Mouse (Mus musculus) liver, embryonic 13.5 days (tissue): Measurements from ENCODE around the gene Inhbe. TPM values are rescaled to one million over a fixed set of nuclear protein-coding genes. Genes with fewer than 3 reads are reported as not detected.
A peak's percentile ranks its signal among the peaks of the same experiment; 100 is the strongest.

Experiments
- ATAC-seq: fragments of 200-750 bp; cut with Nextera tagmentation; 2 replicates; pipeline ENCODE4 v1.8.0; 2017; ENCODE audit warnings: low read depth, mild to moderate bottlenecking, moderate number of reproducible peaks, moderate library complexity
- DNase-seq: peaks from one replicate; pipeline ENCODE4 v3.0.0; 2022
- H3K27ac ChIP-seq: fragments of 300-500 bp; sonication (generic); 2 replicates; pipeline ENCODE4 v1.5.1; 2015; ENCODE audit warnings: moderate library complexity, mild to moderate bottlenecking, inconsistent platforms
- H3K27me3 ChIP-seq: fragments of 300-500 bp; sonication (generic); 2 replicates; pipeline ENCODE4 v1.6.1; 2015; ENCODE audit warnings: mild to moderate bottlenecking, inconsistent platforms
- H3K36me3 ChIP-seq: fragments of 300-500 bp; sonication (generic); 2 replicates; pipeline ENCODE4 v1.6.1; 2015; ENCODE audit warnings: mild to moderate bottlenecking, inconsistent platforms
- H3K4me1 ChIP-seq: fragments of 300-500 bp; sonication (generic); replicated peaks from 2 replicates; pipeline ENCODE4 v1.6.1; 2015; ENCODE audit warnings: inconsistent platforms
- H3K4me2 ChIP-seq: fragments of 300-500 bp; sonication (generic); 2 replicates; pipeline ENCODE4 v1.6.1; 2015; ENCODE audit warnings: inconsistent platforms, mild to moderate bottlenecking, moderate library complexity
- H3K4me3 ChIP-seq: fragments of 300-500 bp; sonication (generic); replicated peaks from 2 replicates; pipeline ENCODE4 v1.5.1; 2015; ENCODE audit warnings: mild to moderate bottlenecking, inconsistent platforms
- H3K9ac ChIP-seq: fragments of 300-500 bp; sonication (generic); 2 replicates; pipeline ENCODE4 v1.6.1; 2015; ENCODE audit warnings: mild to moderate bottlenecking, inconsistent platforms
- H3K9me3 ChIP-seq: fragments of 300-500 bp; sonication (generic); replicated peaks from 2 replicates; pipeline ENCODE4 v1.6.1; 2016; ENCODE audit warnings: inconsistent platforms
- WGBS: fragments of 180-500 bp; shearing (Covaris S2); methylation state at CpG from one replicate; pipeline ENCODE4 v1.1.7; 2015; ENCODE audit not compliant: insufficient replicate concordance; 5-methylcytosine and 5-hydroxymethylcytosine counted together
- polyA plus RNA-seq: library from polyadenylated mRNA; unstranded; fragments of >200 nt; fragmentation: Nextera tagmentation; extraction: Ambion mirVana; gene quantifications from 2 replicates; pipeline ENCODE4 v1.2.1, GENCODE M21; 2015

The Inhbe gene
- polyA plus RNA-seq, 1 experiment from 2014 or later, result 0.38 TPM

DNA sequence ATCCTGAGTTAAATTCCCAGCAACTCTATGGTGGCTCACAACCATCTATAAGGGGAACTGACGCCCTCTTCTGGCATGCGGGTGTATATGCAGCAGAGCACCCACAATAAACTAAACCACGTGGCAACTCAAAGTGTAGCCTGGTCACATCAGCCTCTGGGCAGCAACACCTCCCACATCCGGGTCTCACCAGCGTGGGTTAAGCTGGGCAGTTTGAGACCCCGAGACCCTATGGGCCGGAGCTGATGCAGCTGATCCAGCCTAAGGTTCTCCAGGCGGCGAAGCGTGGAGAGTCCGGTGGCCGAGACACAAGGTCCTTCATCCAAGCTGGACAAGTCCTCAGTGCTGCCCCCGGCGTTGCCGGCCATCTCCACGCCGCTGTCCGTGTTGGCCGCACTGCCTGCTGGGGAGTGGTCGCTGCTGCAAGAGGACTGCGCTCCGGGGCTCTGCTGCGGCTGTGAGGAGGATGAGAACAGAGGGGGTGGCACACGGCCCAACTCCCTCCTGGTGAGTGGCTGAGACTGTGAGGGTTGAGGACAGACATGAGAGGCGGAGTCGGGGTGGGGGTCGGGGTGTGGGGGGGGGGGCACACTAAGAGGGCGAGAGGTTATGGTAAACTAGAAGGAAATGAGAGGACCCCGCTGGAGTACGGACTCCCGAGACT is 21.9 kb downstream of the Inhbe start:
- Histone ChIP-seq H3K36me3 (0 out of 2 replicates have a peak, but pooled peaks cover 15% of the 10 kb centered on the region), H3K4me1 (peaks cover 22% of the 10 kb centered on the region), H3K4me2 (peak overlapping the region; percentile 53), H3K9me3 (no peaks in the 10 kb centered on the region), H3K9ac (peak overlapping the region; percentile 27; the same call in 1 of the 2 replicates), H3K4me3 (peak overlapping the region; percentile 32), H3K27me3 (peaks cover 24% of the 10 kb centered on the region), H3K27ac (no peak overlapping the region)
- 33% methylated on average over 31 of the region's 31 CpGs for WGBS
- no peak for ATAC-seq
- DNase-seq, result no peak

DNA sequence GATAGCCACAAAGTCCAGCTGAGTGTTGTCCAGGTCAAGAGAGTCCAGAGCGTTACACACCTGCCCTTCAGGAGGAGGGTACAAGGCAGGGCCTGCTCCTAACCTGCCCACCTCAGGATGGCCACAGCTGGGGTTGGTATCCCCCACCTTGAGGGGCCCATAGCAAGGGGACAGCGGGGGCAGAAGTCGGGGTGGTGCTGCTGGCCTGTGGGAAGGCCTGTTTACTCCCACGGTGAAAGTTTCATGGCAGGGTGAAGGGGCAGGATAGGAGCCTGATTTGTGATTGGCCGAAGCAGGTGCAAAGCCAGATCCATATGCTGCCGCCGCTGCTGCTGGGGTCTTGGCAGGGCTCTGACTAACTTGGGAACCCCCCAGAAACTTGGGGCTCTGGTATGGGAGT is 24.0 kb downstream of the Inhbe start:
- Histone ChIP-seq H3K9me3 (no peaks in the 10 kb centered on the region), H3K4me2 (no peak overlapping the region), H3K27ac (no peak overlapping the region), H3K9ac (no peak overlapping the region), H3K27me3 (peaks cover 32% of the 10 kb centered on the region), H3K4me1 (peaks cover 43% of the 10 kb centered on the region), H3K36me3 (0 out of 2 replicates have a peak, but pooled peaks cover 15% of the 10 kb centered on the region), H3K4me3 (no peak overlapping the region)
- ATAC-seq, result no peak
- no peak for DNase-seq
- 61% methylated on average over 7 of the region's 7 CpGs for WGBS

DNA sequence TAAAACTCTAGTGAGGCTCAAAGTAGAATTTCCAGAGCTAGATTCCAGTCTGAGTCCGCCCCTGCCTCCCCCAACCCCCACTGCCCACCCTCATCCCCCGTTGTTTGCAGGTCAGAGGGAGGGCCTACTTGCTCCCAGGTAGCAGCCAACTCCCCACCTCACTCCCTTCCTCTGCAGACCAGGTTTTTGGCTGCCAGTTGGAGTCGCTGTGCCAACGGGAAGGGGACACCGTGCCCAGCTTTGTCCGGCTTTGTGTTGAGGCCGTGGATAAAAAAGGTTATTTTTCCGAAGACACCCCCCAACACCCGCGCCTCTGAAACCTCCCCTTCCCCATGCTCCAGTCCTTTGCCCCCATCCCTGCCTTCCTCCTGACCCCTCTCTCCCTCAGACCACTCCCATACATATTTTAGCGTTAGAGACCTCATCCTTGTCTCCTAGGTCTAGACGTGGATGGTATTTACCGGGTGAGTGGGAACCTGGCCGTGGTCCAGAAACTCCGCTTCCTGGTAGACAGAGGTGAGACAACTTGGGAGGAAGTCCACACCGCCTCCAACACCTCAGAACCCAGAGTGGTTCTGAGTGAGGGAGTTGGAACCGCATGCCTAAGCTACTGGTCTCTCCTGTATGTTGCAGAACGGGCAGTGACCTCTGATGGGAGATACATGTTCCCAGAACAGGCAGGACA is 26.6 kb downstream of the Inhbe start:
- no peak overlapping the region for H3K9ac ChIP-seq
- DNase-seq, result no peak
- peaks cover 37% of the 10 kb centered on the region for H3K27me3 ChIP-seq
- H3K27ac ChIP-seq, result no peak overlapping the region
- no peaks in the 10 kb centered on the region for H3K9me3 ChIP-seq
- ATAC-seq, result no peak
- 0 out of 2 replicates have a peak, but pooled peaks cover 15% of the 10 kb centered on the region for H3K36me3 ChIP-seq
- peaks cover 68% of the 10 kb centered on the region for H3K4me1 ChIP-seq
- H3K4me3 ChIP-seq, result peak overlapping the region; percentile 68; the same call in 1 of the 2 replicates
- H3K4me2 ChIP-seq, result peak overlapping the region; percentile 93
- 77% methylated on average over 18 of the region's 18 CpGs for WGBS

DNA sequence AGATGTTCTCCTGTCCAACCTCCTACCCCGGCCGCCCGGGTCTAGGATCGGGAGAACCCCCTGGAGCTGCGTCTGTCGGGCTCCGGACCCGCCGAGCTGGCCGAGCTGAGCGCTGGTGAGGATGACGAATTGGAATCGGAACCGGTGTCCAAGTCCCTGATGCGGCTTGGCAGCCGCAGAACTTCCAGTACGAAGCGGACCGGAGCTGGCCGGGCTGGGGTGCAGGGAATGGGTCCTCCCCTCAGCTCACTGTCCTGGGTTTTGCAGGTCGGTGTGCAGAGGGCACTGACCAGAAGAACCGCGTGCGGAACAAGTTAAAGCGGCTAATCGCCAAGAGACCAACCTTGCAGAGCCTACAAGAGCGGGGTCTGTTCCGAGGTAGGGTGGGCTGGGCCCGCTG is 27.4 kb downstream of the Inhbe start:
- H3K27me3 ChIP-seq, result peaks cover 32% of the 10 kb centered on the region
- 20% methylated on average over 29 of the region's 29 CpGs for WGBS
- H3K27ac ChIP-seq, result no peak overlapping the region
- H3K36me3 ChIP-seq, result 0 out of 2 replicates have a peak, but pooled peaks cover 15% of the 10 kb centered on the region
- peak overlapping the region; percentile 93 for H3K4me2 ChIP-seq
- H3K9ac ChIP-seq, result peak overlapping the region; percentile 76
- ATAC-seq (no peak), DNase-seq (no peak)
- peaks cover 69% of the 10 kb centered on the region for H3K4me1 ChIP-seq
- H3K9me3 ChIP-seq, result no peaks in the 10 kb centered on the region
- peak overlapping the region; percentile 68 for H3K4me3 ChIP-seq

DNA sequence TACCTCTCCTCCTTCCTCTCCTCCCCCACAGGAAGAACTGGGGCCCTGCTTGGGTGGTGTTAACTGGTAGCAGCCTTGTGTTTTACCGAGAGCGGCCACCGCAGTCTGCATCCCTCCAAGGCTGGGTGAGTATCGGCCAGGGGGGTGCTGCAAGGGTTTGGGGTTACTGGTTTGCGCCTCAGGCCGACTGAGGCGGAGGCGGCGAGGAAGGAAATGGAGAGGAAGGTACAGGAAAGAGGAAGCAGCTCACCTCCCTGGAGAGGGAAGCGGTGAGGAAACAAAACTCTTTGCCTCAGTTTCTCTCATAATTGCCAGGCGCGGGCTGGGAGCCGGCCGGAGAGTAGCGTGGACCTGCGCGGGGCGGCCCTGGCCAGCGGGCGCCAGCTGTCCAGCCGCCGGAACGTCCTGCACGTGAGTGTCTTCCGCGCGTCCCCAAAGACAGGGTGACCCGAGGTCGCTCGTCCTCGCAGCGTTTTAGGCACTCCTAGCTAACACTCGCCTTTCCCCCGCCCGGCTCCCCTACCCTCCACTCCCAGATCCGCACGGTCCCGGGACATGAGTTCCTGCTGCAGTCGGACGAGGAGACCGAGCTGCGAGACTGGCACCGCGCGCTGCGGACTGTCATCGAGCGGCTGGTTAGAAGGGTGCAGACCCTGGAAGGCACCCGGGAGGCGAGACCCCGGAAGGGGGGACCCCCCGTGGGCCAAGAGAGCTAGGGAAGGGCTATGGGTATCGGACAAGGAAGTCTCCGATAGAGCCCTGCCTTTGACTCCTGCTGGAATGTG is 28.0 kb downstream of the Inhbe start:
- ATAC-seq (peak; percentile 66), DNase-seq (no peak)
- H3K4me2 ChIP-seq, result peak overlapping the region; percentile 93
- H3K27me3 ChIP-seq, result peaks cover 32% of the 10 kb centered on the region
- H3K27ac ChIP-seq, result peak overlapping the region; percentile 41
- WGBS, result 2% methylated on average over 54 of the region's 54 CpGs
- H3K4me1 ChIP-seq, result peaks cover 73% of the 10 kb centered on the region
- no peaks in the 10 kb centered on the region for H3K9me3 ChIP-seq
- peak overlapping the region; percentile 76 for H3K9ac ChIP-seq
- peak overlapping the region; percentile 68 for H3K4me3 ChIP-seq
- H3K36me3 ChIP-seq, result 0 out of 2 replicates have a peak, but pooled peaks cover 15% of the 10 kb centered on the region

DNA sequence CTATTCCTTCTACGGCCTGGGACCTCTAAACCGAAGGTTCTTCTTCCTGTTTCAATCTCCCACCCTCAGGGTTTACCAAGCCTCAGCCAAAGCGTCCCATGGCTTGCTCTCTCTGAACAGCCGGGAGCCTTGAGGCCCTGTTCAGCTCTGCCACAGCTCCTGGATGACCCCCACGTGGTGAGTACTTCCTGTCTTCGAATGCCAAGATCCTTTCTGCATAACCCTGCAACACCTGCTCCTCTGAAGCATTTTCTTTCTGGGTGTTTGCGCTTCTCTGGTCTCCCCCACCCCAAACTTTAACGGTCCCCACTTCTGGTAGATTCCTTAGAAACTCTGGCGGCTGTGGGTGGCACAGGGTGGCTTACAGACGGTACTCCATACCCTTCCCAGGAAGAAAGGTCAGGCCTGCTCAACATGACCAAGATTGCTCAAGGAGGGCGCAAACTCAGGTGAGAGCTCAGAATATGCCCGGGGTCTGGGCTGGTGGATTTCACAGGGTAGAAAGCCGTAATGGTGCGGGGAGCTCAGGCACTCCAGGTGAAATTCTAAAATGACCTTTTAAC is 28.7 kb downstream of the Inhbe start:
- Histone ChIP-seq H3K4me3 (peak overlapping the region; percentile 68), H3K27me3 (peaks cover 32% of the 10 kb centered on the region), H3K27ac (0 out of 2 replicates have a peak overlapping the region, but pooled peaks have one; percentile 41), H3K4me1 (peaks cover 68% of the 10 kb centered on the region), H3K4me2 (peak overlapping the region; percentile 93), H3K36me3 (0 out of 2 replicates have a peak, but pooled peaks cover 15% of the 10 kb centered on the region), H3K9ac (peak overlapping the region; percentile 76), H3K9me3 (no peaks in the 10 kb centered on the region)
- ATAC-seq (peak; percentile 14), DNase-seq (no peak)
- WGBS, result 15% methylated on average over 14 of the region's 14 CpGs

DNA sequence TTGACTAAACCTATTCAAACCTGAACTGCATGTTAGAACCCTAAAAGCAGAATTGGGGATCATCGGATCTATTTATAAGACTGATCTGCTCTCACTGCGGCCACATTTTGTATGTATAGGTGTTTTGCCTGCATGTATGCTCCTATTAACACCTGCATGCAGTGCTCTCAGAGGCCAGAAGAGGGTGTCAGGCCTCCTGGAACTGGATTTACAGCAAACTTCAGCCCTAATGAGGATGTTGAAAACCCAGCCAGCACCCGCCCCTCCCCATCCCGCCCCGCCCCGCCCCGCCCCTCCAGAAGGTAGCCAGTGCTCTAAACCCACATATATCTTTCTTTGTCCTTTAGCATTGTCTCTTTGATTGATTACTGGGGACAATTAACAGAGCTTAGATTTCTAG is 29.7 kb downstream of the Inhbe start:
- DNase-seq (peak; percentile 64), ATAC-seq (peak; percentile 58)
- Histone ChIP-seq H3K4me2 (peak overlapping the region; percentile 93), H3K27ac (no peak overlapping the region), H3K27me3 (peaks cover 32% of the 10 kb centered on the region), H3K9ac (no peak overlapping the region), H3K36me3 (0 out of 2 replicates have a peak, but pooled peaks cover 7% of the 10 kb centered on the region), H3K4me3 (peak overlapping the region; percentile 36; the same call in 1 of the 2 replicates), H3K4me1 (peaks cover 61% of the 10 kb centered on the region), H3K9me3 (no peaks in the 10 kb centered on the region)
- WGBS, result 6% methylated on average over 7 of the region's 7 CpGs

DNA sequence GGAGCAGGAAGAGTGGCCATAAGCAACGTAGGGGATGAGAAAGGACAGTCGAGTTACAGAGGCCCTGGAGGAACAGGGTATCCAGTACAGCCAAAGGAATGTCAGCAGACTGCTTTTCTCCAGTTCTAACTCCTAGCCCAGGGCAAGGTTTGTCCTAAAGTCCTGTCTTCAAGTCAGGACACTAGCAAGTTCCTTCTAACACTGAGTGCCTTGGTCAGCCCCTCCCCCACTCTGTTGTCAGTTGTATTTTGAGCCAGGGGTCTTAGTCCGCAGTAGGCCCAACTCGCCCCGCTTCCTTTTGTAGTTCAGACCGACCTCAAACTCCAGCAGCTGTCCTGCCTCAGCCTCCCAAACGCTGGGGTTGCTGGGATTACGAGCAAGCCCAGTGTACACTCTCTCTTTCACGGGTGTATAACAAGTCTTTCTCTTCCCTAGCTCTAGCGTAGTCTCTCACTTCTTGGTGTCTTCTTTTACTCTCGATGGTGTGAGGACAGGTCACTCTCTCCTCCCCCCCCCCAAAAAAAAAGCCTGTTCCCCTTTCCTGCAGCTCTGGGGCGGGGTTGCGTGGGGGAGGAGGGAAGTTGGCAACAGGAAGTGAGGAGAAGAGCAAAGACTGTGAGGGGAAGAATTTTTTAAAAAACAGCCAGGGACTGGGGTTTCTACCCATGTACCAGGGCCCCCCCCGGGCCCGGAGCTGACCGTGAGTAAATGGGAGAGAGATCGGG is 30.9 kb downstream of the Inhbe start:
- Histone ChIP-seq H3K36me3 (no peaks in the 10 kb centered on the region), H3K9ac (peak overlapping the region; percentile 39), H3K4me3 (peak overlapping the region; percentile 36), H3K27ac (peak overlapping the region; percentile 69), H3K4me1 (peaks cover 62% of the 10 kb centered on the region), H3K4me2 (peak overlapping the region; percentile 44), H3K27me3 (peaks cover 32% of the 10 kb centered on the region), H3K9me3 (no peaks in the 10 kb centered on the region)
- 24% methylated on average over 17 of the region's 17 CpGs for WGBS
- ATAC-seq, result no peak
- no peak for DNase-seq

DNA sequence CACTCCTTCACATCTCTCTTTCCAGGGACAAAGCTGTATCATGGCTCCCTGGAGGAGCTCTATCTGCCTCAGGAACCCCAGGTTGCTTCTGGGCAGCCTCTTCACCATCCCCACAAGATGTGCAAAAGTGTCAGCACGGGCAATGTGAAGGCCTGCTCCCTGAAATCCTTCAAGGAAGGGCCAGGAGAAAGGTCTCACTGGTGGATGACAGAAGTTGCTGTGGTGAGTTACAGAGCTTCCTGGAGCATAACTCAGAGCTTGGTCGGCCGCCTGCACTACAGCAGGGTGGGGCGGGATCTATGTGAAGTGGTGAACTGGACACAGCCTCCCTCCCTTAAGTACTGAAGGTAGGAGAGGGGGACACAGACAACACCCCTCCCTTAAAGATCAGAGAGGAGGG is 31.5 kb downstream of the Inhbe start:
- Histone ChIP-seq H3K36me3 (no peaks in the 10 kb centered on the region), H3K9ac (no peak overlapping the region; the same call in 1 of the 2 replicates), H3K4me3 (0 out of 2 replicates have a peak overlapping the region, but pooled peaks have one; percentile 36), H3K9me3 (no peaks in the 10 kb centered on the region), H3K4me2 (no peak overlapping the region), H3K27ac (peak overlapping the region; percentile 69), H3K4me1 (peaks cover 65% of the 10 kb centered on the region), H3K27me3 (peaks cover 30% of the 10 kb centered on the region)
- 48% methylated on average over 4 of the region's 4 CpGs for WGBS
- DNase-seq (no peak), ATAC-seq (no peak)

DNA sequence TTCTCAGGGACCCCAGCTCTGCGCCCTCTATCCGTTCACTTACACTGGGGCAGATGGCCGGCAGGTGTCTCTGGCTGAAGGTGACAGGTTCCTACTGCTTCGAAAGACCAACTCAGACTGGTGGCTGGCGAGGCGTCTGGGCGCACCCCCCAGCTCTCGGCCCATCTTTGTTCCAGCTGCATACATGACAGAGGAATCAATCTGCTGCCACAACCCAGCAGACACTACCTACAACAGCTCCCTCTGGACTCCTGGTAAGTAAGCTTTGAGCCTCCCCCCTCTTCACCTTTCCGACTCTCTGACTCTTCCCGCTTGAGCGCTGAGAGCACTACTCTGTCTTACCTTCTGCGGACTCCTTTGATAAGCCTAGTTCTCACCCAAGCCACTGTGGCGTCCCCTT is 32.0 kb downstream of the Inhbe start:
- WGBS, result 73% methylated on average over 13 of the region's 13 CpGs
- no peaks in the 10 kb centered on the region for H3K9me3 ChIP-seq
- no peak overlapping the region for H3K9ac ChIP-seq
- no peak for DNase-seq
- peaks cover 66% of the 10 kb centered on the region for H3K4me1 ChIP-seq
- peaks cover 25% of the 10 kb centered on the region for H3K27me3 ChIP-seq
- no peak overlapping the region for H3K4me2 ChIP-seq
- no peak for ATAC-seq
- no peak overlapping the region for H3K27ac ChIP-seq
- no peaks in the 10 kb centered on the region for H3K36me3 ChIP-seq
- no peak overlapping the region for H3K4me3 ChIP-seq
